Comparison of ENCODE assay signal across 9 mouse cellular contexts in genomic region chr9:50800985-50801384, GRCm38 (mm10). TPM values are rescaled to one million over a fixed set of nuclear protein-coding genes. Genes with fewer than 3 reads are reported as not detected.
A peak's percentile ranks its signal among the peaks of the same experiment; 100 is the strongest.
DNase-seq lines count a peak whose midpoint lies in the region; ATAC-seq and TF ChIP-seq lines count a peak whose summit lies in the region.
"Had no signal": no experiment of that assay in that cellular context is flagged by ENCODE, and none has a peak within 500 bp of the region (broad histone marks: within the 10 kb centered on the region; RNA-seq: fewer than 3 reads in every experiment).

No protein-coding gene starts in this region.

- H3K9ac ChIP-seq in forebrain, postnatal 0 days: no peak overlapping the region
- H3K9ac ChIP-seq in forebrain, embryonic 12.5 days: no peak overlapping the region
- H3K9ac ChIP-seq: limb, embryonic 15.5 days had no signal

- no peak for DNase-seq in forebrain, postnatal 0 days
- DNase-seq in A20 (ENCODE audit: low read depth, low spot score): peak; percentile 67
- peak; percentile 23 to 64 for DNase-seq in left cerebral cortex, postnatal 25 days (ENCODE audit: low spot score in 2 of 2)
- DNase-seq in natural killer cell, adult 2 months (ENCODE audit: low spot score in 2 of 2): peak; percentile 12 to 53
- DNase-seq in ovary, postnatal 36 days (ENCODE audit: low spot score): no peak

- no peak overlapping the region for H3K27ac ChIP-seq in forebrain, postnatal 0 days (ENCODE audit: low read depth, low read length)
- no peak overlapping the region for H3K27ac ChIP-seq in forebrain, embryonic 12.5 days
- H3K27ac ChIP-seq: limb, embryonic 15.5 days had no signal

- intact Hi-C loops in left cerebral cortex, postnatal 25 days (cut with DNase I): loop anchor here (5.0 kb wide), 2 partner anchors 206 to 251 kb away; partner anchors contain the start of gene Sik2

- peaks cover 71% of the 10 kb centered on the region for H3K36me3 ChIP-seq in forebrain, postnatal 0 days (ENCODE audit: insufficient read depth)
- peaks cover 47% of the 10 kb centered on the region for H3K36me3 ChIP-seq in forebrain, embryonic 12.5 days (replicated peaks)

- no peak for ATAC-seq in forebrain, postnatal 0 days
- no peak for ATAC-seq in forebrain, embryonic 12.5 days (ENCODE audit: low FRiP score)
- ATAC-seq in activated CD4-positive, CD25-positive, alpha-beta regulatory T cell, adult 4 months: peak; percentile 52
- ATAC-seq in erythroid progenitor cell, adult 5-6 weeks (replicated peaks; ENCODE audit: low FRiP score, poor library complexity, severe bottlenecking): peak; percentile 56; the same call in 1 of the 2 replicates

- peak; percentile 62 for TF ChIP-seq CTCF in forebrain, postnatal 0 days (IDR thresholded peaks at IDR 0.05; ENCODE audit: low read depth)

- H3K4me3 ChIP-seq in forebrain, postnatal 0 days (ENCODE audit: low read depth, low read length): no peak overlapping the region
- no peak overlapping the region for H3K4me3 ChIP-seq in forebrain, embryonic 12.5 days (replicated peaks)
- H3K4me3 ChIP-seq: limb, embryonic 15.5 days had no signal

- no peaks in the 10 kb centered on the region for H3K4me1 ChIP-seq in forebrain, postnatal 0 days (ENCODE audit: insufficient read depth)
- H3K4me1 ChIP-seq in forebrain, embryonic 12.5 days: no peaks in the 10 kb centered on the region
- H3K4me1 ChIP-seq: limb, embryonic 15.5 days had no signal

- 60% methylated on average over 2 of the region's 2 CpGs for WGBS in forebrain, postnatal 0 days
- WGBS in forebrain, embryonic 12.5 days: 69% methylated on average over 2 of the region's 2 CpGs

- no peaks in the 10 kb centered on the region for H3K27me3 ChIP-seq in forebrain, postnatal 0 days (ENCODE audit: insufficient read depth, low read length)
- no peaks in the 10 kb centered on the region for H3K27me3 ChIP-seq in forebrain, embryonic 12.5 days
- H3K27me3 ChIP-seq: limb, embryonic 15.5 days had no signal

- no peaks in the 10 kb centered on the region for H3K9me3 ChIP-seq in forebrain, postnatal 0 days (ENCODE audit: low read length)
- no peaks in the 10 kb centered on the region for H3K9me3 ChIP-seq in forebrain, embryonic 12.5 days
- H3K9me3 ChIP-seq: limb, embryonic 15.5 days had no signal

- no peak overlapping the region for H3K4me2 ChIP-seq in forebrain, postnatal 0 days (ENCODE audit: low read depth)
- H3K4me2 ChIP-seq in forebrain, embryonic 12.5 days: no peak overlapping the region
- H3K4me2 ChIP-seq: limb, embryonic 15.5 days had no signal

RNA-seq across cellular contexts. Expression of gene 1110032A03Rik, which starts 25.7 kb away (rescaled TPM):
- 45.9 and 48.3 TPM in 2 replicates for total RNA-seq in forebrain, postnatal 0 days (2014; rRNA removed)
- polyA plus RNA-seq in forebrain, postnatal 0 days (2015; fragmentation: Nextera tagmentation; extraction: Ambion mirVana): 65.0 and 69.3 TPM in 2 replicates
- polyA plus RNA-seq in forebrain, embryonic 12.5 days (2016; fragmentation: Nextera tagmentation; extraction: Ambion mirVana): 35.6 and 38.0 TPM in 2 replicates
- 10 to 100 TPM; 14.1 to 16.4 TPM for polyA plus RNA-seq in activated CD4-positive, CD25-positive, alpha-beta regulatory T cell, adult 4 months (2017; shearing (Covaris generic))
- 28.1 and 38.2 TPM in 2 replicates for total RNA-seq in erythroid progenitor cell, adult 5-6 weeks (2015; ENCODE audit: low replicate concordance)
- total RNA-seq in erythroid progenitor cell, adult 5-6 weeks (2017; ENCODE audit: low replicate concordance): 15.9 and 21.1 TPM in 2 replicates
- 10 to 100 TPM; 32.6 to 34.2 TPM for total RNA-seq in left cerebral cortex, postnatal 25 days (2021)

RNA-seq across cellular contexts. Expression of gene Alg9, which starts 26.2 kb away (rescaled TPM):
- 71.1 and 74.2 TPM in 2 replicates for total RNA-seq in forebrain, postnatal 0 days (2014; rRNA removed)
- polyA plus RNA-seq in forebrain, postnatal 0 days (2015; fragmentation: Nextera tagmentation; extraction: Ambion mirVana): 41.4 and 53.7 TPM in 2 replicates
- 38.0 and 40.6 TPM in 2 replicates for polyA plus RNA-seq in forebrain, embryonic 12.5 days (2016; fragmentation: Nextera tagmentation; extraction: Ambion mirVana)
- polyA plus RNA-seq in activated CD4-positive, CD25-positive, alpha-beta regulatory T cell, adult 4 months (2017; shearing (Covaris generic)): 1 to 10 TPM; 7.4 to 7.9 TPM
- total RNA-seq in erythroid progenitor cell, adult 5-6 weeks (2015; ENCODE audit: low replicate concordance): 16.8 and 45.4 TPM in 2 replicates
- 11.4 and 14.8 TPM in 2 replicates for total RNA-seq in erythroid progenitor cell, adult 5-6 weeks (2017; ENCODE audit: low replicate concordance)
- total RNA-seq in left cerebral cortex, postnatal 25 days (2021): 10 to 100 TPM; 25.5 to 26.3 TPM

RNA-seq across cellular contexts. Expression of gene Fdxacb1, which starts 32.9 kb away (rescaled TPM):
- total RNA-seq in forebrain, postnatal 0 days (2014; rRNA removed): 9.6 and 19.1 TPM in 2 replicates
- polyA plus RNA-seq in forebrain, postnatal 0 days (2015; fragmentation: Nextera tagmentation; extraction: Ambion mirVana): 9.3 and 10.4 TPM in 2 replicates
- polyA plus RNA-seq in forebrain, embryonic 12.5 days (2016; fragmentation: Nextera tagmentation; extraction: Ambion mirVana): 10.6 and 11.7 TPM in 2 replicates
- 1 to 10 TPM; 6.5 to 7.5 TPM for polyA plus RNA-seq in activated CD4-positive, CD25-positive, alpha-beta regulatory T cell, adult 4 months (2017; shearing (Covaris generic))
- 7.9 and 8.0 TPM in 2 replicates for total RNA-seq in erythroid progenitor cell, adult 5-6 weeks (2015; ENCODE audit: low replicate concordance)
- total RNA-seq in erythroid progenitor cell, adult 5-6 weeks (2017; ENCODE audit: low replicate concordance): 6.8 and 8.2 TPM in 2 replicates
- 1 to 10 TPM; 4.7 to 6.1 TPM for total RNA-seq in left cerebral cortex, postnatal 25 days (2021)

RNA-seq across cellular contexts. Expression of gene Ppp2r1b, which starts 44.1 kb away (rescaled TPM):
- total RNA-seq in forebrain, postnatal 0 days (2014; rRNA removed): 15.2 and 26.0 TPM in 2 replicates
- 26.1 and 29.8 TPM in 2 replicates for polyA plus RNA-seq in forebrain, postnatal 0 days (2015; fragmentation: Nextera tagmentation; extraction: Ambion mirVana)
- polyA plus RNA-seq in forebrain, embryonic 12.5 days (2016; fragmentation: Nextera tagmentation; extraction: Ambion mirVana): 109 and 112 TPM in 2 replicates
- polyA plus RNA-seq in activated CD4-positive, CD25-positive, alpha-beta regulatory T cell, adult 4 months (2017; shearing (Covaris generic)): 10 to 100 TPM; 59.3 to 72.1 TPM
- total RNA-seq in erythroid progenitor cell, adult 5-6 weeks (2015; ENCODE audit: low replicate concordance): 88.0 and 88.3 TPM in 2 replicates
- total RNA-seq in erythroid progenitor cell, adult 5-6 weeks (2017; ENCODE audit: low replicate concordance): 87.7 and 116 TPM in 2 replicates
- total RNA-seq in left cerebral cortex, postnatal 25 days (2021): 10 to 100 TPM; 17.6 to 19.1 TPM

RNA-seq across cellular contexts. Expression of gene Hspb2, which starts 48.8 kb away (rescaled TPM):
- 0.23 and 0.52 TPM in 2 replicates for total RNA-seq in forebrain, postnatal 0 days (2014; rRNA removed)
- 0.98 and 2.2 TPM in 2 replicates for polyA plus RNA-seq in forebrain, postnatal 0 days (2015; fragmentation: Nextera tagmentation; extraction: Ambion mirVana)
- polyA plus RNA-seq in forebrain, embryonic 12.5 days (2016; fragmentation: Nextera tagmentation; extraction: Ambion mirVana): 0.54 TPM in 1 of 2 replicates, not detected in the other
- polyA plus RNA-seq in activated CD4-positive, CD25-positive, alpha-beta regulatory T cell, adult 4 months (2017; shearing (Covaris generic)): 1 to 10 TPM in 1 of 2 experiments, not detected in 1; 1.3 TPM
- total RNA-seq in erythroid progenitor cell, adult 5-6 weeks (2015; ENCODE audit: low replicate concordance): not detected in 2 replicates
- not detected in 2 replicates for total RNA-seq in erythroid progenitor cell, adult 5-6 weeks (2017; ENCODE audit: low replicate concordance)
- 1 to 10 TPM; 1.4 to 1.5 TPM for total RNA-seq in left cerebral cortex, postnatal 25 days (2021)

Comparison
In these comparisons a context has a peak if more than half of its experiments do, and no peak if none do; other contexts are left out.
1. ATAC-seq: peak in activated CD4-positive, CD25-positive, alpha-beta regulatory T cell, adult 4 months (single experiment) and erythroid progenitor cell, adult 5-6 weeks (single experiment); none in forebrain, postnatal 0 days (single experiment) and forebrain, embryonic 12.5 days (single experiment).
2. DNase-seq: peak in A20 (single experiment), left cerebral cortex, postnatal 25 days (2 of 2) and natural killer cell, adult 2 months (2 of 2); none in forebrain, postnatal 0 days (single experiment) and ovary, postnatal 36 days (single experiment).